Mouse (Mus musculus) T-helper 1 cell (primary cell): ENCODE results near the gene Flnc.

Experiments
- in situ Hi-C: fragments of 300-600 bp; cut with MboI, MseI; formaldehyde crosslinking; loops from one replicate; pipeline ENCODE4 v1.15.1; 2025; ENCODE audit warnings: high pct_unique_total_duplicates

The Flnc gene

DNA sequence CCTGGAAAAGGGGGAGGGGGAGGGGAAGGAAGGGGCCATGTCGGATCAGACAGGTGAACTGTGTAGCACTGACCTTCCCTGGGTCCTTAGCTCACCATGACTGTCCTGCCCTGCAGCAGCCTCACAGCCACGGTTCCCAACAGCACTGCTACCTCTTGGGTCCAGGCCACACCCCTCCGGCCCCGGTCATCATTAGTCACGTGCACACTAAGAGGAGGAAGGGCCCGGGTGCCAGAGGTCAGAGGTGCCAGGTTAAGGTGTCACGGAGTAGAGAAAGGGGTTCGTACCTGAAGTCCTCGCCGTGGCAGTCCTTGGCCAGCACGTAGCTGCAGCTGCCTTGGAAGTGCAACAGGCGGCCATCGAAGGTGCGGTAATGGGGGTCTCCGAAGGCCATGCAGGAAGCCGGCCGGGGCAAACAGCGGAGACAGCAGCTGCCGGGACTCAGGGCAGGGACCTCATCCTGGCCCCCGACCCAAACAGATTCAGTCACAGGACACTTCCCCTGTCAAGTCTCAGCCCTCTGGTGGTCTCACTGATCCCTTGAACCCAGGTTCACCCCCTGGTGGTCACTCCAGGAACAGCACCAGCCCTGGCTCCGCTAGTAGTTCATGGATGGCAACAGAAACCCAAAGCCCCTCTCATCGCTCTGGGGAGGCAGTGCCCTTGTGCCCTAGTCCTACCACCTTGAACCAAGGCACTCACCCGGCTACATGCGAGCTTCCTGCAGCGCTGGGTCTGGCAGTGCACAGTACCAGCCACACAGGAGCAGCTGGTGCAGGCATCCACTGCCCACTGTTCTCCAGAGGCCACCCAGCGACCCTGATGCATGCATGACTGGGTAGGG, 51.9 kb downstream of the Flnc start:
- in situ Hi-C loops = no loop called here

DNA sequence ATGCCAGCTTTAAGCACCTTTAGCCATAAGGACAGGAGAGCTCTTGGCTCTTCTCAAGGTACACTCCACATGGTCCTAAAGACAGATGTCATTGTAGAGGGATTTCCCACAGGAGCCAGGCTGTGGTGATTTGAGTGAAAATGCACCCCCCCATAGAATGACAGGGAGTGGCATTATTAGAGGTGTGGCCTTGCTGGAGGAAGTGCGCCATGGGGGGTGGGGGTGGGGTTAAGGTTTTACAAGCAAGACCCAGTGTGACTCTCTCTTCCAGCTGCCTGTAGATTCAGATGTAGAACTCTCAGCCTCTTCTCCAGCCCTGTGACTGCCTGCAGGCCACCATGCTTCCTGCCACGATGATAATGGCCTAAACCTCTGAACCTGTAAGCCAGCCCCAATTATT, 52.9 kb downstream of the Flnc start:
- in situ Hi-C loops = no loop called here

DNA sequence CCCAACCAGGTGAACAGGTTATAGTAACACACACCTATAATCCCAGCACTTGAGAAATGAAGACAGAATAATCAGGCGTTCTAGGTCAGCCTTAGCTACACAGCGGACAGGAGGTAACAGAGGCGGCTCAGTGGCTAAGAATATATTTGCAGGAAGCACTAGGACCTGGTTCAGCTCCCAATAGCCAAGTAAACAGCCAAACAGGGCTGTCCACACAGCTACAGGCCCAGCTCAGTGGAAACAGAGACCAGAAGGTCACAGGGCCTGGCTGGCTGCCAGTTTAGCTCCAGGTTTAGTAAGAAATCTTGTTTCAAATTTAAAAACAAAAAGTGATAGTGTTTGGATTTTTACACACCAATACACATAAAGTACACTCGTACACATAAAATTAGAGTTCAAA, 61.0 kb downstream of the Flnc start:
- in situ Hi-C loops = no loop called here

DNA sequence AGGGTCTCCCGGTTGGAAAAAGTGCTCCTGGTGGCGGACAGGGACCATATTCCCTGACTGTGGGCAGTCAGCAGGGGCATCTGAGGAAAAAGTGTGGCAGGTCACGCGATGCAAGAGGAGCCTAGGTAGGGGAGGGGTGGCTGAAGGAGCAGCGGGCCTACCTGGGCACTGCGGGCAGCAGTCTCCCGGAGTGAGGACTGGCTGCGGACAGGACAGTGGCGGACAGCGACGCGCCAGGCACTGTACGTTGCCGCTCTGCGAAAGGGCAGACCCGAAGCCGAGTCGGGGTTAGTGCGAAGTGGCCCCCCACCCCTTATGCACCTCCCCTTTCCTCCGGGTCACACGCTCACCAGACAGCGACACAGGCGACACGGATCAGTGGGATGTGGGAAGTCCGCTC, 63.2 kb downstream of the Flnc start:
- in situ Hi-C loops = no loop called here

DNA sequence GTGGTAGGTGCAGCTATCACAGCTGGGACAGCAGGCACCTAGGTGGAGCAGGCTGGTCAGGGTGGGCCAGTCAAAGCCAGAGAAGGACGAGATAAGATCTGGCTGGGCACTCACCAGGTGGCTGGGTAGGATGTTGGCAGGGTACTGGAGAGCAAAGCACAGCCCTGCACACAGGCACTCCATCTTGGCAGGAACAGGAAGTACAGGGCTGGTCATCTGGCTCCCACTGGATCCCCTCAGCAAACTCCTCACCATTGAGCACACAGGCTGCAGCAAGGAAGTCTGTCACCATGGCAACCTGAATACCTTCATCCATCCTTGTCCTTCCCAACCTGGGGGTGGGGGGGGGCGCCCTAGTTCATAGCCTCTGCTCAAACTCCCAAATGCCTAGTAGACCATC, 64.7 kb downstream of the Flnc start:
- in situ Hi-C loops = no loop called here

DNA sequence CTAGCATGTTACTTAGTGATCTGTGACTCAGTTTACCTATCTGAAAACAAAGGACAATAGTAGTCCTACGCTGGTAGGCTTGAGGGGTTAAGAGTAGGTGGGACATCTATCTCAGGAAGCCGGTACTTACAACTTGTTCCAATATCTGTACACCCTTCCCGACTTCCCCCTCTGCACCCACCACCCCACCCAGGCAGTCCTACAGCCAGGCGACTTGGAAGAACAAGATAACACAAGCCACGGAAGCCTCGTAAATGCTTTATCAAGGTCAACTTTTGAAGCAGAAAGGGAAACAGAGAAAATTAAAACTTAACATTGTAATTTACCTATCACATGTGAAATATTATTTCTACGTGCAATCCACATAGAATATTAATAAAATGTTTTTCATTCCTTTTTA, 67.1 kb downstream of the Flnc start:
- in situ Hi-C loops = no loop called here

DNA sequence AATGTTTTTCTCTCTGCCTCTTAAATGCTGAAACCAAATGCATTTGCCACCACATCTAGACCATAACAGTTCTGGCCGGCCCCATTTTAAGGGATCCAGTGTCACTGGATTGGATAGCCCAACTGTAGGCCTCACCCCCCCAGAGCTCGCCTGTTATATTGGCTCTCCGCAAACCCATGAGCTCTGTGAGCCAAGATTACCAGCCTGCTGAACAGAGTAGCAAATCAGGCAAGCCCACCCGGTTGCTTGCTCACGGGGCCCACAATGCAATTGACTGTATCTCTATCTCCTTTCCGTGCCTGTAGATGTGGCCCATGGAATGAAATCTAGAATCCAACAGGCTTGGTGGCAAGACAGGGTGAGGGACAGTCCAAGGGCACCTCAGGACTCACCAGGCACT, 67.8 kb downstream of the Flnc start:
- in situ Hi-C loops = no loop called here

DNA sequence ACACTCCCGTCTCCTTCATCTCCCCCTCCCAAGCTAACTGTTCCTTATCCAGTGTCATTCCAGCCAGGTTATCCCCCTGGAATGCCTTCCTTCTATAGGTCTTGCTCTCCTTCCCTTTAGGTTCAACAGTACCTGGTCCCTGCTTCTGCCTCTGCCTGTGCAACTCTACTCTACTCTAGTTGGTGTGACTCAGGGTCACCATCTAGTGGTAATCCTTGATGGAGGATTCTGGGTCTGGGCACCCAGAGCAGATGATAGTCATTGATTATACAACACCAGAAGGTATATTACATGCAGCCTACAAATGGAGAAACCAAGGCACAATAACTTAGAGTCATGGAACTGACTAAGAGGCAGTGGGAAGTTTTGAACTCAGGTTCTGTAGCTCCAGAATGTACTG, 68.5 kb downstream of the Flnc start:
- in situ Hi-C loops = no loop called here

DNA sequence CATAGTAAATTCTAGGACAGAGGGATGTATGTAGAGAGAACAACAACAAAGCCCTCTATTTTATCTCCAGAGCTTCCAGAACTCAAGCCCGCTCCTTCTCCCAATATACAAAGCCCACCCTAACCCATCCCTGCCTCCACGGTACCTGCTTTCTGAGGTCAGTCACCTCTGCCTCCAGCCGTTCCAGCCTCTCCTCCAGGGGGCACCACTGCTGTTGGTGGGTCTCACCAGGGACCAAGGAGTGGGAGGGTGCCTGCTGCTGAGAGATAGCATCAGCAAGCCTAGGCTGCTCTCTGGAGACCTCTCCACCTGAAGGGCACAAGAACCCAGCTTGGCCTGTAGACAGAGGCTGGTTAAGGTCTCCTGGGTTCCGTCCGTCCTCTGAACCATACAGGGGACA, 72.4 kb downstream of the Flnc start:
- in situ Hi-C loops = no loop called here

DNA sequence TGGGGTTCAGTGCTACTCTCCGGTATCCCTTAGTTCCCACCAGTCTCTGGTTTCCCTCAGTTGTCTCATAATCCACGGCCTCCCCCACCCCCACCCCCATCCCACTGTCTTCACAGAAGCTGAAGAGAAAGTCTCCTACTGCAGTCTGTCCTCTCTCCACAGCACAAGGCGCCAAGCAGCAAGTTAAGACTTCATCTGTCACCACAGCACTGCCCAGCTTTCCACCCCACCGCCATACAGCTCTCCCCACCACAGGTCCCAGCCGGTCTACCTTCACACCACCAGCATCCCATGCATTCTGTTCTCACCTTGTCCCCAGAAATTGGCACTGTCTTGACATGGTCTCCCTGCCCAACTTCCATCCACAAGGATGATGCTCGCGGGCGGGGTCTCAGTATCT, 73.8 kb downstream of the Flnc start:
- in situ Hi-C loops = no loop called here

DNA sequence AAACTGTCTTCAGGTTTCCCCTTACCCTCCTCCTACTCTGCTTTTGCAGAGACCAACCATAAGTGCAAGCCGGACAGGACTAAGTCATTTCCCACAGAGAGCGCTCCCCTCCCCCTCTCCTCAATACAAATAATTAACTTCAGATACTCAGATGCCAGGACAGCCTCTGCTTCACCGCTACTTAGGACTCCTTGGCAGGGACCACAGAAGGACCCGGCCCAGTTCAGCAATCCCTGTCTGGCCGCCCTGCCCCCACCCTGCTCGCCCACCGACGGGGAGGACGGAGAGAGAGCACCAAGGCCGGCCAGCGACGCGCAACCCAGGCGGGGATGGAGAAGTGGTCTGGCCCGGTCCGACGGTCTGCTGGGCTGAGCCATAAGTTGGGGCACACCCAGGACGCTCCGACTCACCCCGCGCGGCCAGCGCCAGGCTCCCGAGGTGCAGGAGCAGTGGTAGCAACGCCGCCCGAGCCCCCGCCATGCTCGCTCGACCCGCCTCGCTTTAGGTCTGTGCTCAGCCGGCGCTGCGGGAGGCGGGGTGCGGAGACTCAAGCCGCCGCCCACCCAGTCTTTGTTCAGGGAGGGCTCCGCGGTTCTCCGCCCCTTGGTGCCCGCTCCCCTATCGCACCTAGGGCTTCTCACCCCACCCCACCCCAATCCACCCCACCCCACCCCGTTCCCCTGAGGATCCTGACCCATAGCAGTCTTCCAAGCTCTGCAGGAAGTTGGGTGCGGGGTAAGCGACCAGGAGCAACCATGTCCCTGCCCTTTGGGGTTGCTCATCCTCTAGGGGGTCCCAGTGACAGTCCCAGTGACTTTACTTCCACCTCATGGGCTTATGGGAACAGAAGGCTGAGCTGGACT, 74.6 kb downstream of the Flnc start, which contains the start of gene Kcp:
Gene Kcp, minus strand, starts transcription at position 506 of the 863 bp plus-strand sequence.
- in situ Hi-C loops = no loop called here

DNA sequence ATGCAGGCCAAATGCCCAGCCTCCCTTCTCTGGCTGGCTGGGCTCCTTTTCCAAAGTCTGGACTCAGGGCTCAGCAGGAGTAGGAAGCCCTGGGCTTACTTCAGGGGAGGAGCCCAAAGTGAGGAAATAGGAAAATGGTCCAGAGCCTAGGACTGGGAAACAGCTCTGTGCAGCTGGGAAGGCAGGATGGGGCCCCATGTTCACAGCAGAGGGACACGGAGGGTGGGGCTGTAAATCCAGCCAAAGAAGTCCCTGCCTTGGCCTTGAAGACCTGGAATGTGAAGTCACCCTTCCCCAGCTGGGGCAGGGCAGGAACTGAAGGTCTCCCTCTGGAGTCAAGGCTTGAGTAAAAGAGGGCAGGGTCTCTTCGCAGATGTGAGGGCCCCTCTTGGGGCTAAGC, 76.0 kb downstream of the Flnc start:
- in situ Hi-C loops = no loop called here
